Mouse (Mus musculus) c-Kit-positive CD71-positive TER-119-positive erythroid progenitor cells, embryonic 14.5 days (primary cell): ENCODE data around the gene Cry2.

Source experiments
- DNase-seq: peaks from one replicate; pipeline ENCODE4 v3.0.0-alpha.2; 2013; ENCODE audit warnings: low spot score

The Cry2 gene

DNA sequence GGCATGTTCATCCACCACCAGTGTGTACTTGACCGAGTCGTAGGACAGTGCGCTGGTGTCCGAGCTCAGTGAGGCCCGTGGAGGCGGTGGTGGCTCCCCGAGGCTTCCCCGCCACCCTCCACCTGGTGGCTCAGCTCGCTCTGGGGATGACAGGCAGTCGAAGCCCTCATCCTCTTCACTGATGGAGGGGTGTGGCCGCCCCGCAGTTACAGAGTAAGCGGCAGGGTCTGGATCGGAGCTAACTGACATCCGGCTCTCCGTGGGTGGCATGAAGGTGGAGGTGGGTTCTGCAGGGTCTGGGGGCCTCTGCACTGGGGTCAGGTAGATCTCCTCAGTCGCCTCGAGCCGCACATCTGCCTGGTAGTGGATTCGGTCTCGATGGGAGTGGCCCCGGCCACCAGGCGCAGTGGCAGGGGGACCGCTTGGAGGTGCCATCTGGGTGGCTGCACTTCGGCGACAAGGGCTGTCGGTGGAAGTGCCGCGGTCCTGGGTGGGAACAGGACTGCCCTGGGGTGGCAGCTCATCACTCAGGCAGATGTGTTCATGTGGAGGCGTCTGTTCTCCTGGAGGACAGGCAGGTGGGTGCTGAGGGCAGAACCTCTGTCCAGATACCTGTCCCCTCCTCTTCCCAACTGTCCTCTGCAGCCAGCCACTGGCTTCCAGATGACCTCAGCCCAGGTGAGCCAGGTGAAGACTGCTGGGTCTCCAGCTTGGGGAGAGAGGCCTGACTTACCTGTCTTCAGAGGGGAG, 46.8 kb downstream of the Cry2 start:
- DNase-seq, result no peak

DNA sequence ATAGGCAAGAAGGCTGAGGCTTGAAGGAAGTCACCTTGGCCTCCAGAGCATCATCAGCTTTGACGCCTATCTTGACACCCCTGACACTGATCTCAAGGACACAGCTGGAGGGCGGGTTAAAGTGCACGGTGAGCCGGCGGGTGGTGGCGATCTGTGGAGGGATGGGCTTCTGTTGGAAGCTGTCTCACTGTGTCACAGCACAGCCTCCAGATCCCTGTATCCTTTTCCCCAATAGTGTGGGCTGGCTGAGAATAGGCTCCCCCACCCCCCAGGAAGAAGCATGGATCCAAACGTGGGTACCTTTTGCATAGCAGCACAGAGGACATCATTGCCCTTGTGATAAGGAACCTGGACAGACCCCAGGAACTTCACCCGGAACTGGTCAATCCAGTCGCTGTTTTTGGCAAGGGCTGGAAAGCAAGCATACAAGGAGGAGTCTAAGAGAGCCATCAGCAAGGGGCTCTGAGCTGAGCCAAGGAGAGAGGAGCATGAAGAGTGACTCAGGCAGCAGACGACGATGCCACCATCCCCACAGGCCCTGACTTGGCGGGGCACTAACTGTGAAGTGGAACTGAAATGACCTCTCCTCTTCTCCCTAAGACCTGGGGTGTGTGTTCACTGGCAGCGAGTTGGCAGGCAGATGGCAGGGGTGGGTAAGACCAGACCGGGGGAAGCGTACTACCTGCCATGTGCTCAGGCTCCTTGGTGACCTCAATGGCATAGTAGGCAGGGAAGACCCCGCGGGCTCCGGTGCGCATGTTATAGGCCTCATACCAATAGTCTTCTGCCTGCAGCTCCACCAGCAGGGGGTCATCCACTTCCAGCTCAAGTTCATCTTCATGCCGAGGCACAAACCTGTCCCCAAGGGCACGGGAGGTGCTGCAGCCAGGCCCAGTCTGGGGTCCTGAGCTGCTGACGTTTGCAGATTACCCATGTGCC, 48.5 kb downstream of the Cry2 start:
- no peak for DNase-seq

DNA sequence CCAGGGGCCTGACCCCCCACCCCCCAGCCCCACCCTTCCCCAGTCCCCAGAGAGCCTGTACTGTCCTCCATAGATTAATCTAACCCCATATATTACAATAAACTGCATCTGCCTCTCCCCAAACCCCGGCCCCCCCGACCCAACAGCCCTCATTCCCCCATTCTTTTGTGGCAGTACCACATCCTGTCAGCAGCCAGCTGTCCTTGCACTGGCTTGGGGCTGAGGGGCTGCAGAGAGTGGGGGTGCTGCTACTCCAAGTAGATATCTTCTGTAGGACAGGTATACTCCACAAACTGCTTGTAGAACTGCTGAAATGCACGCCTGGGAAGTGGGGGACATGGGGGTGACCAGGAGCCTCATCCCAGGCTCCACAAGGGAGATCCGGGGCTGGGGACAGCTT, 49.7 kb downstream of the Cry2 start:
- no peak for DNase-seq

DNA sequence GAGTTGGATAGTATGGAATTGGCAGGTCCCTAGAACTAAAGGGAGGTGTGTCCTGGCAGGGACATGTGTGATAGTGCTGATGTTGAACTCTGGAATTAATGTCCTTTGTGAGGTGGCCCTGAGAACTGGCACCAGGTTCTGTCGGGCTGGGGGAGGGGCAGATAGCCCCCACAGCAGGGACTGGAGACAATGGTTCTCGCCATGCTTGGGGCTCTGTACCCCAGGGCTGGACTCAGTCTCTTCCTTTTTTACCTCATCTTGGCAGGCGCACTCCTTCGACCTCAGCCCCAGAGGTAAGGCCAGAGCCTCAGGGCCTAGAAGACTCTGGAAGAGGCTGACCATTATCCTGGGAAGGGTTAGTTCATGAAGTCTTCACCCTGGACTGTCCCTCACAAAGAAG, 51.1 kb downstream of the Cry2 start:
- DNase-seq, result no peak

DNA sequence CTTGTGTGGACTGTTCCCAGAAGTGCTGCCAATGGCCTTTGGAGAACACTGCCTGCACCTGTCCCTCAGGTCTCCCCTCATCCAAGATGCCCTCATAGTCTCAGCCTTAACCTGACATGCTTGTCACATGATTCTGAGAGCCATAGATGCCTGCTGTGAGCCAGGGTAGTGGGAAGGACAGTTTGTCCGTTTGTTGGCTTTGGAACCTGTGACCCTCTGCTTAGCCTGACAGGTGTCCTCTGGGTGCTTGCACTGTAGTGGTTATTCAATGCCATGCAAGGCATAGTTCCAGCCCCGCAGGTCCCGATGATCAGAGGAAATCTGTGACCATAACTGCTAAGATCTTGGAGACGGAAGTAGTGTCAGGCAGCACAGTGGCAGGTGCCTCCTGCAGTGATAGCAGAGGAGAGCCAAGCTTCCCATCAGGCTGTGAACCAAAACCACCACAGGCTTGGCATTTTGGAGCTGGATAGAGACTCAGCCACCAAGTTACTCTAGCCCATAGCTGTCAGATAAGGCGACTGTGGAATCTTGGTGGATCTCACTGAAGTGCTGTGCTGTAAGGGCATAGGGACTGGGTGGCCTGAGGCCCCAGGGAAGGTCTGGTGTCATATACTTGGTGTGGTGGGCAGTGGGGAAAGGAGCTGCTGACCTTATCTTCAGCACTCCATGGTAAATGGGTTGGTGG, 51.8 kb downstream of the Cry2 start, which contains the start of gene 1700029I15Rik:
TSS of gene 1700029I15Rik (plus strand) at position 638 of the 688 bp plus-strand sequence.
- DNase-seq, result no peak

DNA sequence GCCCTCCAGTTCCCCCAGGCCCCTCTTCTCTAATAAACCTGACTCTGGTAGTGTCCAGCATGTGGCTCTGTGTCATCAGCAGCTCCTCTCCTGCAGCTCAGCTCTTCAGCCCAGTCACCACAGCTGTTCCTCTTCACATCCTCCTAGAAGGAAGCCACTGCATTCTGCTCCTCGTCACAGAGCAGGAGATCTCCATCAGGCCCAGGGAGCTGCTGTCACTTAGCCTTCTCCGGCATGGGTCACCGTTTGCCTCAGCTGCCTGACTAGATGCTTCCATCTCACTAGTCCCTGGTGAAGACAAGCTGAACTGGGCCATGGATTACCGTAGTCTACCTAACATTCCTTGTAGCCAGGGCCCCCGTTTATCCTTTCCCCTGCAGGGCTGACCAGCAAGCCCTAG, 52.7 kb downstream of the Cry2 start:
- no peak for DNase-seq

DNA sequence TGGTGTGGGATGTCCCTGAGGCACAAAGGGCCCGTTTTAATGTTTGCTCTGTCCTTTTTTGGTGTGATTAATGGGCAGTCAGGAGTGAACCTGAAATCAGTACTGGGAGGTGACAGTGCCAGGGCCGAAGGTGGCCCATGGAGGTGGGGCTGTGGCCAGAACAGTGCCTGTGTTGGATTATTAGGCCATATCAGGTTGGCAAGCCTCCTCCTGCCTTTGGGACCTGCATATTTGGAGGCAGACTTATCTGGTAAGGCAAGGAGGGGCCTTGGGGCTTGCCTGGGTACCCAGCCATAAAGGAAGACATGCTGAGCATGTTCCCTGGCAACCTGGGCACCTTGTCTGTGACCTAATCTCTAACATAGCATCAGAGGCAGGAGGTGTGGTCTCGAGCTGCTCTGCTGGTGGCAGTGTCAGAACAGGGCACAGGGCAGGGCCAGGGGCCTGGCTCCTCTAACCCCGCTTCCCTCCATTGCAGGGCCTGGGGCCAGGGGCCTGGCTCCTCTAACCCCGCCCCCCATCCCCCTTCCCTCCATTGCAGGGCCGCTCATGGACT, 53.3 kb downstream of the Cry2 start:
- DNase-seq, result no peak

DNA sequence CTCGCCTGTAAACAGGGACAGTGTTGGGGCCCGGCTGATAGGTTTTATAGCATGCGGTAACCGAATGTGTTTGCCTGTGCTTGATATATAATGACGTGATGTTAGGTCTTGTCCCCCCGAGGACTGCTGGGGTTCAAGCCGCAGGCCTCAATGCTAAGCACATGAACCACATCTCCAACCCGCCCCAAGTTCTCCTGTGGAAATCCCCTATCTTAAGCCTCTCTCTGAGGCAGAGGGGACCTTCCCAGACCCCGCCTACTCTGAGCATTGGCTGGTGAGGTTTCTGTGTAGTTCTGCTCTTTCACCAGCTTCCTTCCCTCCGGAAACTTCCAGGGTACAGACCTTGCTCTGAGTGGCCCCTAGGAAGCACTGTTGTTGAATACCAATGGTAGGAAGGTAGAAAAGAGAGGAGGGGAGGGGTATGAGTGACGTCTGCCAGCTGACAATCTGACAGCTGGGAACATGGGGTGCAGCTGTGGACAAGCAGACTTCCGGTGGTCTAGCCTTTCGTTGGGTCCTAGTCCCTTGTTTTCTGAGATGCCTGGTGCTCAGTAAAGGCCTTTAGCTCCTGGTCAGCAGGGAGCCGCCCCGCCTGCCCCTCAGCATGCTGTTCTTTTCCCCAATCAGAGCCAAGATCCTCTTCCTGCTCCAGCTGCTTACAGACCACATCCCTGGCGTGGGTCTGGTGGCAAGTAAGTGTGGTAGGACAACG, 53.9 kb downstream of the Cry2 start:
- no peak for DNase-seq

DNA sequence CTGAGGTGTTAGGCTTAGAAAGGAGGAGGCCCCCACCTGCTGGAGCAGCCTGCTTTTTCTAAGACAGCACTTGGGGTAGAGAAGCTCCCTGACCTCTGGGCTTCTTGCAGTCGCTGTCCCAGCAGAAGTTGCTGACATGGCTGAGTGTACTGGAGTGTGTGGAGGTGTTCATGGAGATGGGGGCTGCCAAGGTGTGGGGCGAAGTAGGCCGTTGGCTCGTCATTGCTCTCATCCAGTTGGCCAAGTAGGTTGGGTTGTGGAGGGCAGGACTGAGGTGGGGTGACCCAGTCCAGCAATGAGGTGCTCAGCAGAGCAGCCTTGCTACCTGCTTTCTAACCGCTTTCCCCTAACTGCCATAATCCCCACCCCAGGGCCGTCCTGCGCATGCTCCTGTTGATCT, 56.5 kb downstream of the Cry2 start:
- no peak for DNase-seq

DNA sequence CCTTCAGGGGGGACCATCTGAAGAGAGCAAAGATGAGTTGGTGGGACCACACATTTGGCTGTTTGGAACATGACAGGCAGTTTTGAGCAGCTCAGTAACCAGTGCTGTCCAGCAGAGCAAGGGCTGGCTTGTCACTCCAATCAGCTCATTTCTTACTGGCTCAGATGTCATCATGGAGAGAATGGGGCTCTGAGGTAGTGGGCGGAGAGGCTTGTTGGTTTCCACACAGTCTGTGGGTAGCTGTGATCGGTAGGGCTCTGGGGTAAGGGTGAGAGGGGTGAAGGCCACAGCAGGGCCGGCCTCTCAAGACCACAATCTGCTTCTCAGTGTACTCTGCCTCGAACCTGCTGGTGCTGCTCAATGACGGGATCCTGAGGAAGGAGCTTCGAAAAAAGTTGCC, 57.5 kb downstream of the Cry2 start:
- DNase-seq, result no peak

DNA sequence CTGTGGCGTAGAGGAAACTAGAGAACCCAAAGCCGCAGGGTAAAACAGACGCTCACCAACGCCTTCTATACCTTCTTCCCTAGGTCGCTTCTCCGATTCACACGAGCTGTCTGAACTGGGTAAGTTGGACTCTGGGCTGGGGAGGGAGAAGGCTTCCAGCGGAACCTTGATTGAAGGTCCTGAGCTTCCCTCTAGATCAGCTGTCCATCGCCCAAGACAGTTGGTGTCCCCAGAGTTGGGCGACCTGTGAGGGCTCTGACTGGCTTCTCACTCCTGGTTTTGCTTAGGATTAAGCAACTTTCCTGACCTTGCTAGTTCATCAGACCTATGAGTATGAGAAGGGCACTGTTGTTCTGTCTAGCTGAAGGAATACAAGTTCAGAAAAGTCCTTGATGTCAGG, 58.1 kb downstream of the Cry2 start:
- DNase-seq, result peak; percentile 23

DNA sequence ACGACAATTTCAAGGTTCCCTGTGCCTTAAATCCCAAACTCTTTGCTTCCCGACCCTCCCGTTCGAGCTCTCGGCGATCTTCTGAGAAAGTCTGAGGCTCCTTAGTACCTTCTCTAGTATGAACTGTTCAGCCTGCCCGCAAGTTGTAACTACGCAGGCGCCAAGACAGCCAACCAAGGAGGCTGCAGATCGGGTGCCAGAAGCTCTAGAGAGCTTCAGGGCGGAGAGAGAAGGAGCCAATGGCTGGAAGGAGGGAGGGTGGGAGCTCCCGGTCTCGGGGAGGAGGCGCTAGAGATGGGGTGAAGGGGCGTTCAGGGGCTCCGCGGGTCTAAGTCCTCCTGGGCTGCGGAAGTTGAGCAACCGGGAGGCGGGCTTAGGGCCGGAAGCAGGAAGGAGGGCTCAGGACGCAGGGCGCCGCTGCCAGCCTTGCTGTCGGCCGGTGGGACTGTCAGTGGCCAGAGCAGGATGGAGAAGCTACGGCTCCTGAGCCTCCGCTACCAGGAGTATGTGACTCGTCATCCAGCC, 58.7 kb downstream of the Cry2 start:
- peak; percentile 91 for DNase-seq

DNA sequence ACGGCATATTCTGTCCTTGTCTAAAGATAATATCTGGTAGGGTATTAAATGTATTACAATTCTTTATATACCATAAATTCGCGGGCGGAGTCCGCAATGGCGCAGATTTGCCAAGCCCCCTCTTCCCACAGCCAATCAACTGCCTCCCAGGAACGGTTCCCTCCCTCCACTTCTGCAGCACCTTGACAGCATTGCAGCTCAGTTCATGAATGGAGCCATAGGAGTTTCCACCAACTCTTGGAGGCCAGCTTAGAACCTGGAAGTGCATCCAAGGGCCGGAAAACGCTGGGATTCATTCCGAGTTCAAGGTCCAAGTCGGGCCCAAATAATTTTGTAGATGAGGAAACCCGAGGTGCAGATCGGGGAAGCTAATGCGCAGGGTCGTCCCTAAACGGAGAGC, 59.3 kb downstream of the Cry2 start, which contains the start of the genes Pex16 and Large2:
TSS of gene Pex16 (plus strand) at position 163 of the 400 bp plus-strand sequence.
TSS of gene Large2 (minus strand) at position 356 of the 400 bp plus-strand sequence.
- peak; percentile 53 for DNase-seq

DNA sequence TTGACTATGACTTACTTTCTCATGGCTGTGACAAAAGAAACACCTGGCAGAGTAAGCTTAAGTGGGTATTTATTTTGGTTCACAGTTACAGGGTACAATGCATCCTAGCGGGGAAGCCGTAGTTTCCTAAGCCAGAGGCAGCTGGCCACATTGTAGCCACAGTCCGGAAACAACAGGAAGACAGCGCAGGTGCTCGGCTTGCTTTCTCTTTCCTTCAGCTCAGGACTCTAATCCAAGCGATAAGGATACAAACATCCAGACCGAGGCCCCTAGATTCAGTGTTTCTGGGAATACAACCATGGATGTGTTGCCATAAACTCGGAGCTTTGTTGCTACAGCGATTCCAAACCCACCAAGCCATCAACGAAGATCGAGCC, 60.4 kb downstream of the Cry2 start:
- no peak for DNase-seq

DNA sequence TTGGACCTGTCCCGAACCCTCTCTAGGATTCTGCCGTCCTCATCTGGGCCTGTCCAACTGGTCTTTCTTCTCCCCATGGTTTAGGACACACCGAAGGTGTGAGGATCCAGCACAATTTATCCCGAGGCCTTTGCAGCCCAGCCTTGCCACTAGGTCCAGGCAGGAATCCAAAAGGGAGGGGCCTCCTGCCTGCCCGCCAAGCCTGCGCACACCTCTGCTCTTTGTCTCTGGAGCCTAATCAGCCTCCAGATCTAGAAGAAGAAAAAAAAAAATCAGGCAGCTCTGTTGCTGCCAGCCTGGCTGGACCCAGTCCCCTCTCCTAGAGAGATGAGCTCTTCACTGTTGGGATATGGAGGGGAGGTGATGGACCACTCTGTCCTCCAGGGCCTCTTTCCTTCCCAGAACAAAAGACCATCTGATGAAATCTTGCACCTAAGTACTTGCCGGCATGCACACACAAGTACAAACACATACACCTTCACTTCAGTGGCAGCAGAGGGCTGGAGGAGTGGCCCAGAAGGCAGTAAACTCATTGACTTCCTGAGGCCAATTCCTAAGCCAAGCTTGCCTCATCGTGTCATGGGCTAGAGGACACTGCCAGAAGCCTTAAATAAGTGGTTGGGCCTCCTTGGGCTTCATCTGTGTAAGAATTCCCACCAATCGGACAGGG, 60.9 kb downstream of the Cry2 start:
- no peak for DNase-seq

DNA sequence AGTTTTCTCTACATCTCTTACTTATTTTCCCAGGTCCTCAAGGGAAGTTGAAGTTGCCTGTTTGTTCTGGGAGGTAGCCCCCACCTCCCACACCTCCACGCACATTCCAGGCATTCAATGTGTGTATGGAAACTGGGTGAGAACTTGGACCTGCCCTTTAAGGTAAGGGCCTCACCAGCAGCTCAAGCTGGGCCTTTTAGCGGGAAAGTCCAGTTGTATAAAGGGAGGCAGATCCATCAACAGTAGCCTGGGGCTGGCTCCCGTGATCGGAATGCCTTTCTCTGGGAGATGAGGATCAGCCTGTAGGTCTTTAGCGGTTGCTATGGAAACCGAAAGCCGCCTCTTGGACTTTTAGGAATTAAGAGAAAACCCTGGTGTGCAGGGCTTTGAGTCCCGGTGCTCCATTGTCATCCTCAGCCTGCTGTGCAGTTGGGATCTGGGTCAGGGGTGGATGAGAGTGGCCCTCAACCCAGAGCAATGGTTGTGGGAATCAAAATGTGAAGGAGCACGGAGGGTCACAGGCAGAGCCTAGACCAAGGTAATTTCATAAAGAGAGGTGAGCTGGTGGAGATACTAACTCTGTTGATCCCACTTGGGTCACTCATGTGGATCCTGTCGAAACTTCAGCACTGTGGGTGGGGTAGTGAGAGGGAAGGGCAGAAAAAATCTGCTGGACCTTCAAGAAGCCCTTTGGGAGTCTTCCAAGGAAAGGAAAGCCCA, 61.7 kb downstream of the Cry2 start:
- no peak for DNase-seq

DNA sequence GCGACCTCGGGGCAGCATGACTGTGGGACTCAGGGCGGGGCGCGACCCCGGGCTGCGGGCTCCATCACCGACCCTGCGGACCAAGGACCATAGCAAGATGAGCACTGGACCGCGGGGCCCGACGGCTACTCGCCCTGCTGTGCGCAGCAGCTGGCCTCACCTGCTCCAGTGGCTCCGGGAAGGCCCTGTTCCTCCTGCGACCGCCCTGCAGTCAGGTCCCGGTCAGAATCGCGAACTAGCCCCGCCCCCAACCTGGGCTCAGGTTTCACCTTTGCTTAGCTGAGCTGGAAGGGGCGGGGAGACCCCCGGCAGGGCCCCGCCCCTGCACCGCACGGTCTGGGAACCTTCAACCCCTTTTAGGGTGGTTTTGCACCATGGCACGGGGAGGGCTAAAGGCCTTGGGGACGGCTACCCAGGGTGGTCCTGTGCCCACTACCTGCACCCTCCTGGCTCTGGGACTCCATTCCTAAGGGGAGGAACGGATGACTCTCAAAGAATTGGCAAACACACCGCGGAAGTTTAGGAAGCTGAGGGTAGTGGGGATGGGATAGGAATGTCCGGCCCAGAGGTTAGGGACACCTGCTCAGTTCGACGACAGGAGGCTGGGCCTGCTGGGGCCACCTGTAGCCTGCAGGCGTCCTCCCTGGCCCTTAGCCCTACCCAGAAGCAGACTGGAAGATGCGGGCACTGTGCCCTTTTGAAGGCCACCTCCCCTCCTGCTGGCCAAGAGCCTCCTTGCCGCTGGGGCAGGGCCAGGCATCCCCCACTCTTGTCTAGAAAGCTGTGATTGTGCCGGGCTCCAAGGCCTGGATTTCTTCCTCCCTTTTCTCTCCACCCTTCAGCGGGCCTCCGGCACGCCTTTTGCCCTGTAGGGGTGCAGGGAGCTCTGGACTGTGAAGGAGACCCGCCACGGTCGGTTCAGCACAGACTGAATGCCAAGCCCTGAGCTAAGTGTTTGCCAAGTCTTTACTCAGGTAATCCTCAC, 62.7 kb downstream of the Cry2 start:
- no peak for DNase-seq

DNA sequence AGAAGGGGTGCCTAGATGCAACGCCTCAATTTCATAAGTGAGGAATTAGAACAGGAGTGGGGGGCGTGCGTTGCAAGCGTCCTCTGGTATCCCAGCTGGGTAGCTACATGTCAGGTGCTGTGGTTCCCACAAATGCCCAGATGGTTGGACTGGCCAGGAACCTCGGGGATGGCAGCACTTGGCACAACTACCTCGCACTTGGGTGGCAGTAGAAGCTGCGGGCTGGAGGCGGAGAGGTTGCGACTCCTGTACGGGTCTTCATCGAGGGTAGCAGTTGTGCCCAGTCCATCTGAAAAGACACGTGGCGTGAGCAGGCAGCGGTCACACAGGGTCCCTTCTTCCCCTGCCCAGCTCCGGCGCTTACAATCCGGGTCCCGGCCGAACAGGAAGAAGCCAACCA, 63.5 kb downstream of the Cry2 start:
- DNase-seq, result no peak
